Mouse (Mus musculus) cerebellum, postnatal 14 days (tissue): ENCODE data around the gene Grin2b.

Experiments
- DNase-seq, 2 experiments: peaks; one replicate each; pipeline ENCODE4 v3.0.0; 2021; ENCODE audit warnings: mixed read lengths in 2 of 2

Grin2b gene

GRCm38 (mm10) chr6:135994691-135995090 lies 178.6 kb downstream of the Grin2b start:
- DNase-seq: peak; percentile 46 to 61

GRCm38 (mm10) chr6:135993897-135994296 lies 179.4 kb downstream of the Grin2b start:
- no peak for DNase-seq

- DNase-seq: no peak
These were observed 179.9 kb downstream of the Grin2b start for GRCm38 (mm10) chr6:135993378-135993777.

- no peak for DNase-seq
These were observed 197.2 kb downstream of the Grin2b start for GRCm38 (mm10) chr6:135976106-135976505.

- peak; percentile 54 to 70 for DNase-seq
These were observed 200.8 kb downstream of the Grin2b start for GRCm38 (mm10) chr6:135972481-135972880.

- peak; percentile 86 to 95 for DNase-seq
These were observed 201.8 kb downstream of the Grin2b start for GRCm38 (mm10) chr6:135971481-135971880.

- peak in 1 of 2 experiments; percentile 27 for DNase-seq
These were observed 202.5 kb downstream of the Grin2b start for GRCm38 (mm10) chr6:135970716-135971318.

GRCm38 (mm10) chr6:135961766-135962165 lies 211.5 kb downstream of the Grin2b start:
- no peak for DNase-seq

- no peak for DNase-seq
These were observed 213.7 kb downstream of the Grin2b start for GRCm38 (mm10) chr6:135959629-135960028.

GRCm38 (mm10) chr6:135951666-135952065 lies 221.6 kb downstream of the Grin2b start:
- DNase-seq: no peak

GRCm38 (mm10) chr6:135945511-135945910 lies 227.8 kb downstream of the Grin2b start:
- DNase-seq: no peak

- DNase-seq: no peak
These were observed 229.0 kb downstream of the Grin2b start for GRCm38 (mm10) chr6:135944358-135944757.

- DNase-seq: no peak
These were observed 230.1 kb downstream of the Grin2b start for GRCm38 (mm10) chr6:135943121-135943617.

GRCm38 (mm10) chr6:135932924-135933323 lies 240.4 kb downstream of the Grin2b start:
- no peak for DNase-seq

GRCm38 (mm10) chr6:135932400-135932920 lies 240.9 kb downstream of the Grin2b start:
- DNase-seq: no peak

GRCm38 (mm10) chr6:135917676-135918075 lies 255.6 kb downstream of the Grin2b start:
- DNase-seq: no peak

GRCm38 (mm10) chr6:135914608-135915007 lies 258.7 kb downstream of the Grin2b start:
- DNase-seq: peak in 1 of 2 experiments; percentile 45

GRCm38 (mm10) chr6:135912114-135912513 lies 261.2 kb downstream of the Grin2b start:
- peak; percentile 75 for DNase-seq

GRCm38 (mm10) chr6:135911131-135911530 lies 262.2 kb downstream of the Grin2b start:
- DNase-seq: no peak

- DNase-seq: peak; percentile 95 to 97
These were observed 265.6 kb downstream of the Grin2b start for GRCm38 (mm10) chr6:135907540-135908320.

- peak in 1 of 2 experiments; percentile 26 for DNase-seq
These were observed 266.2 kb downstream of the Grin2b start for GRCm38 (mm10) chr6:135907137-135907536.

GRCm38 (mm10) chr6:135904391-135904790 lies 268.9 kb downstream of the Grin2b start:
- peak; percentile 77 to 81 for DNase-seq

- DNase-seq: no peak
These were observed 272.9 kb downstream of the Grin2b start for GRCm38 (mm10) chr6:135900410-135900809.

GRCm38 (mm10) chr6:135899225-135899624 lies 274.1 kb downstream of the Grin2b start:
- no peak for DNase-seq
